Comparison of ENCODE assay signal across 19 mouse cellular contexts in genomic region chr3:129568506-129568905, GRCm38 (mm10). TPM values are rescaled to one million over a fixed set of nuclear protein-coding genes. Genes with fewer than 3 reads are reported as not detected.
DNase-seq lines count a peak whose midpoint lies in the region; ATAC-seq and TF ChIP-seq lines count a peak whose summit lies in the region.
"Had no signal": no experiment of that assay in that cellular context is flagged by ENCODE, and none has a peak within 500 bp of the region (broad histone marks: within the 10 kb centered on the region; RNA-seq: fewer than 3 reads in every experiment).

No protein-coding gene starts in this region.

- peaks cover 21% of the 10 kb centered on the region for H3K4me1 ChIP-seq in heart, embryonic 15.5 days (replicated peaks)
- no peaks in the 10 kb centered on the region; the same call in 1 of the 2 replicates for H3K4me1 ChIP-seq in lung, embryonic 14.5 days (ENCODE audit: insufficient read depth)
- H3K4me1 ChIP-seq in limb, embryonic 13.5 days, result peaks cover 8% of the 10 kb centered on the region; the same call in 1 of the 2 replicates
- H3K4me1 ChIP-seq in stomach, postnatal 0 days (replicated peaks; ENCODE audit: control insufficient read depth, insufficient read depth), result peaks cover 8% of the 10 kb centered on the region; the same call in 1 of the 2 replicates

- no peaks in the 10 kb centered on the region for H3K27me3 ChIP-seq in heart, embryonic 15.5 days
- H3K27me3 ChIP-seq in lung, embryonic 14.5 days (ENCODE audit: insufficient read depth, low read length), result no peaks in the 10 kb centered on the region
- no peaks in the 10 kb centered on the region for H3K27me3 ChIP-seq in limb, embryonic 13.5 days
- H3K27me3 ChIP-seq in stomach, postnatal 0 days (ENCODE audit: control insufficient read depth, insufficient read depth, low read length), result no peaks in the 10 kb centered on the region
- H3K27me3 ChIP-seq: embryonic facial prominence, embryonic 13.5 days; megakaryocyte, embryonic 14.5 days had no signal

- no peak for DNase-seq in heart, postnatal 4 days
- DNase-seq in lung, embryonic 14.5 days, result peak; percentile 45
- DNase-seq in lung, postnatal 36 days, result no peak
- no peak for DNase-seq in stomach, postnatal 0 days (ENCODE audit: low spot score)
- DNase-seq: cerebellum, adult 11-12 months; kidney, adult 8-10 months; kidney, postnatal 4 days; liver; lung, adult 2 months; thymus, adult 2 months had no signal

- H3K9ac ChIP-seq in heart, embryonic 15.5 days, result no peak overlapping the region
- no peak overlapping the region for H3K9ac ChIP-seq in lung, embryonic 14.5 days
- H3K9ac ChIP-seq in limb, embryonic 13.5 days, result no peak overlapping the region
- no peak overlapping the region for H3K9ac ChIP-seq in stomach, postnatal 0 days (ENCODE audit: low read length)
- H3K9ac ChIP-seq: embryonic facial prominence, embryonic 13.5 days had no signal

- WGBS in heart, embryonic 15.5 days, result 35% methylated on average over 7 of the region's 7 CpGs
- 42% methylated on average over 7 of the region's 7 CpGs for WGBS in lung, embryonic 14.5 days
- WGBS in limb, embryonic 13.5 days, result 35% methylated on average over 7 of the region's 7 CpGs
- WGBS in stomach, postnatal 0 days, result 45% methylated on average over 7 of the region's 7 CpGs

- no peak for TF ChIP-seq CTCF in lung, embryonic 14.5 days (IDR thresholded peaks at IDR 0.05; ENCODE audit: low read depth)
- no peak for TF ChIP-seq CTCF in stomach, postnatal 0 days (IDR thresholded peaks at IDR 0.05; ENCODE audit: low read depth)

- H3K36me3 ChIP-seq in heart, embryonic 15.5 days, result no peaks in the 10 kb centered on the region
- H3K36me3 ChIP-seq in lung, embryonic 14.5 days (ENCODE audit: insufficient read depth), result peaks cover 7% of the 10 kb centered on the region; the same call in 1 of the 2 replicates
- H3K36me3 ChIP-seq in limb, embryonic 13.5 days, result peaks cover 5% of the 10 kb centered on the region
- H3K36me3 ChIP-seq in stomach, postnatal 0 days (ENCODE audit: control insufficient read depth, insufficient read depth, low read length), result no peaks in the 10 kb centered on the region

- no peaks in the 10 kb centered on the region for H3K9me3 ChIP-seq in heart, embryonic 15.5 days (replicated peaks)
- H3K9me3 ChIP-seq in lung, embryonic 14.5 days (ENCODE audit: low read depth, low read length), result no peaks in the 10 kb centered on the region
- H3K9me3 ChIP-seq in limb, embryonic 13.5 days, result no peaks in the 10 kb centered on the region
- no peaks in the 10 kb centered on the region for H3K9me3 ChIP-seq in stomach, postnatal 0 days (ENCODE audit: control insufficient read depth, low read length)
- H3K9me3 ChIP-seq: embryonic facial prominence, embryonic 13.5 days; forebrain, embryonic 10.5 days; G1E had no signal

- H3K4me3 ChIP-seq in heart, embryonic 15.5 days, result no peak overlapping the region
- no peak overlapping the region for H3K4me3 ChIP-seq in lung, embryonic 14.5 days (ENCODE audit: low read depth, low read length)
- H3K4me3 ChIP-seq in limb, embryonic 13.5 days, result no peak overlapping the region
- H3K4me3 ChIP-seq in stomach, postnatal 0 days (ENCODE audit: low read depth, low read length), result no peak overlapping the region
- H3K4me3 ChIP-seq: embryonic facial prominence, embryonic 13.5 days; forebrain, embryonic 10.5 days; left cerebral cortex, adult 2 months; megakaryocyte, embryonic 14.5 days had no signal

- H3K4me2 ChIP-seq in heart, embryonic 15.5 days, result no peak overlapping the region
- no peak overlapping the region for H3K4me2 ChIP-seq in lung, embryonic 14.5 days
- no peak overlapping the region for H3K4me2 ChIP-seq in limb, embryonic 13.5 days (replicated peaks)
- H3K4me2 ChIP-seq in stomach, postnatal 0 days (replicated peaks; ENCODE audit: low read depth), result no peak overlapping the region
- H3K4me2 ChIP-seq: embryonic facial prominence, embryonic 13.5 days had no signal

- no peak for TF ChIP-seq EP300 in stomach, postnatal 0 days (optimal IDR thresholded peaks at IDR 0.05)

- no peak for ATAC-seq in heart, embryonic 15.5 days (replicated peaks; ENCODE audit: insufficient number of reproducible peaks, insufficient read depth, low FRiP score, low read depth)
- ATAC-seq in lung, embryonic 14.5 days (ENCODE audit: insufficient read depth), result peak; percentile 60; the same call in 1 of the 2 replicates
- ATAC-seq in limb, embryonic 13.5 days (ENCODE audit: low FRiP score, low read depth), result no peak
- no peak for ATAC-seq in stomach, postnatal 0 days (ENCODE audit: low FRiP score, low TSS enrichment)
- no peak for ATAC-seq in inflammation-experienced regulatory T-cells, adult 6 months
- ATAC-seq: midbrain, embryonic 16.5 days had no signal

- H3K27ac ChIP-seq in heart, embryonic 15.5 days, result peak overlapping the region; percentile 52
- H3K27ac ChIP-seq in lung, embryonic 14.5 days (ENCODE audit: low read depth), result no peak overlapping the region
- peak overlapping the region; percentile 55; the same call in 1 of the 2 replicates for H3K27ac ChIP-seq in limb, embryonic 13.5 days
- H3K27ac ChIP-seq in stomach, postnatal 0 days (replicated peaks), result peak overlapping the region; percentile 61
- H3K27ac ChIP-seq: embryonic facial prominence, embryonic 13.5 days; forebrain, embryonic 10.5 days; left cerebral cortex, adult 2 months had no signal

RNA-seq across cellular contexts. Expression of gene Elovl6, which starts 36.4 kb away (rescaled TPM):
- 6.4 and 10.5 TPM in 2 replicates for polyA plus RNA-seq in heart, embryonic 15.5 days (2015; fragmentation: Nextera tagmentation; extraction: Ambion mirVana)
- total RNA-seq in heart, postnatal 4 days (2021), result 1 to 10 TPM; 3.7 TPM
- 21.2 and 21.8 TPM in 2 replicates for polyA plus RNA-seq in lung, embryonic 14.5 days (2014; fragmentation: Nextera tagmentation; extraction: Ambion mirVana)
- polyA plus RNA-seq in limb, embryonic 13.5 days (2015; fragmentation: Nextera tagmentation; extraction: Ambion mirVana), result 30.8 and 33.4 TPM in 2 replicates
- polyA plus RNA-seq in stomach, postnatal 0 days (2015; fragmentation: Nextera tagmentation; extraction: Ambion mirVana), result 32.9 and 34.2 TPM in 2 replicates
- polyA plus RNA-seq in inflammation-experienced regulatory T-cells, adult 6 months (2017; shearing (Covaris generic)), result 10 to 100 TPM in 2 of 3 experiments, 1 to 10 TPM in 1; 9.0 to 16.4 (median 11.1) TPM
